Mouse (Mus musculus) embryonic fibroblast, embryonic 13.5 days (primary cell): ENCODE data around the gene Camta1.

Experiments
- CTCF ChIP-seq: IDR thresholded peaks from 2 replicates; pipeline ENCODE4 v1.5.1; 2011; ENCODE audit warnings: mild to moderate bottlenecking, control low read depth, low read length, moderate library complexity, borderline replicate concordance; ENCODE audit not compliant: insufficient read depth
- POLR2A ChIP-seq: IDR thresholded peaks from 2 replicates; pipeline ENCODE4 v1.6.1; 2011; ENCODE audit warnings: low read depth, mild to moderate bottlenecking, control low read depth, low read length, moderate library complexity

DNA sequence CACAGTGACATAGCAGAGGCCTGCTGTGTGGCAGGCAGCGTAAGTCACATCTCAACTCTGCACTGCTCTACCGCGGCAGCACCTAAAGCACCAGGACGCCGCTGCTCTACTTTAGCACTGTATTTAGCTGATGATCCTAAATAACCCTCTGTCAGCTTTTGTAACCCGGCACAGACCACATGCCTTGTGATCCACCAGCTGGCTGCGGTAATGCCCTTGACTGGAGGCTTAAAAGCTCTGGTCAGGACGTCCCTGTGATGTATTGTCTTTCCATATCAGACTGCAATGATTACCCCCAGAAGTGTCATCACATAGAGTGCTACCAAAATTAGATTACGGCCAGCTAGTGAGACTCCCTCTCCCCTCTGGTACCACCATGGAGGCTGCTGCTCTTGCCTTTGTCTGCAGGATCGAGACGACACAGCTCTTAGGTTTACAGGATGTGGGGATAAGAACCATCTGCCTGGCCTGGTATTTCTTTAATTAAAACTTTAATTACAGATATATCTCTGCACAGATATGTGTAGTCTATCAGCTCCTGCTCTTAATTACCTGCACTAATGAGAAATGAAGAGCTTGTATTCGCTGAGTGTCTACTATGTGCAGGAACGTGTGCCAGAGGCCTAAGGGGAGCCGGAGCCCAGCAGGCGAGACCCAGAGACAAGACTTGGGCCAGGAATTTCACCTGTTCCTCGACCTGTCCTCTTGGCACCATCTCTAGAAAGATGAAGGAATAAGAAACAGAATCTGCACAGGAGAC, 74.5 kb downstream of the Camta1 start:
- TF ChIP-seq CTCF (no peak), POLR2A (no peak)
